In genomic region chr9:121858153-121858488, GRCm38 (mm10) we compare ENCODE assay signal across 7 mouse cellular contexts. TPM values are rescaled to one million over a fixed set of nuclear protein-coding genes. Genes with fewer than 3 reads are reported as not detected.
DNase-seq lines count a peak whose midpoint lies in the region; ATAC-seq and TF ChIP-seq lines count a peak whose summit lies in the region.

Higd1a (minus strand) TSS chr9:121858362.

- DNase-seq in CH12.LX (ENCODE audit: extremely low read depth): no peak
- no peak for DNase-seq in ES-E14 (ENCODE audit: low read depth, low spot score)
- no peak for DNase-seq in ovary, postnatal 36 days (ENCODE audit: low spot score)
- DNase-seq in cerebellum, postnatal 14 days: no peak

- H3K79me2 ChIP-seq in CH12.LX (replicated peaks; ENCODE audit: control insufficient read depth, extremely low read depth, insufficient read depth, poor library complexity, severe bottlenecking): no peaks in the 10 kb centered on the region; the same call in 1 of the 2 replicates

- H3K4me1 ChIP-seq in CH12.LX (ENCODE audit: control insufficient read depth in 1 of 2, insufficient read depth in 2 of 2) (peaks cover 0 to 27% of the 10 kb centered on the region in 2 experiments; a peak in 2 of 4 replicates), ES-E14 (ENCODE audit: control insufficient read depth in 2 of 2, insufficient read depth in 2 of 2, low read length in 2 of 2, poor library complexity in 1 of 2) (peaks cover 2 to 4% of the 10 kb centered on the region in 2 experiments; a peak in 2 of 4 replicates)
- H3K4me1 ChIP-seq in forebrain, embryonic 15.5 days: peaks cover 8% of the 10 kb centered on the region
- H3K4me1 ChIP-seq in hindbrain, embryonic 13.5 days (replicated peaks): peaks cover 23% of the 10 kb centered on the region
- H3K4me1 ChIP-seq in liver, embryonic 15.5 days (replicated peaks): peaks cover 48% of the 10 kb centered on the region

- H3K36me3 ChIP-seq in CH12.LX (replicated peaks in 1 of 2; ENCODE audit: control insufficient read depth in 1 of 2, insufficient read depth in 1 of 2, low read length in 1 of 2) (peaks cover 0 to 28% of the 10 kb centered on the region in 2 experiments), ES-E14 (ENCODE audit: control insufficient read depth, insufficient read depth, low read length, poor library complexity, severe bottlenecking) (no peaks in the 10 kb centered on the region)
- H3K36me3 ChIP-seq in forebrain, embryonic 15.5 days: no peaks in the 10 kb centered on the region
- H3K36me3 ChIP-seq in hindbrain, embryonic 13.5 days: no peaks in the 10 kb centered on the region; the same call in 1 of the 2 replicates
- H3K36me3 ChIP-seq in liver, embryonic 15.5 days (replicated peaks): no peaks in the 10 kb centered on the region; the same call in 1 of the 2 replicates

- dilution Hi-C loops in CH12.LX (cut with MboI; ENCODE audit: extremely low pct_ligation_motif_present, extremely low pct_unique_long_range_greater_than_20kb, low sequenced_read_pairs): no loop called here

- no peak for TF ChIP-seq EP300 in CH12.LX (IDR thresholded peaks at IDR 0.05; ENCODE audit: low read length)

- no peaks in the 10 kb centered on the region for H3K9me3 ChIP-seq in CH12.LX (replicated peaks; ENCODE audit: low read length)
- H3K9me3 ChIP-seq in ES-E14 (ENCODE audit: control insufficient read depth, insufficient read depth, low read depth, low read length): no peaks in the 10 kb centered on the region
- H3K9me3 ChIP-seq in forebrain, embryonic 15.5 days: no peaks in the 10 kb centered on the region
- H3K9me3 ChIP-seq in hindbrain, embryonic 13.5 days: no peaks in the 10 kb centered on the region
- H3K9me3 ChIP-seq in liver, embryonic 15.5 days (replicated peaks): no peaks in the 10 kb centered on the region

- no peak for TF ChIP-seq RAD21 in CH12.LX (IDR thresholded peaks at IDR 0.05; ENCODE audit: low read depth, low read length)

- TF ChIP-seq CTCF in CH12.LX (conservative IDR thresholded peaks at IDR 0.05 in 1 of 2, IDR thresholded peaks at IDR 0.05 in 1 of 2; ENCODE audit: low read depth in 2 of 2, low read length in 2 of 2): no peak

- H3K27ac ChIP-seq in CH12.LX (ENCODE audit: insufficient read depth, low read depth) (peak within 1 kb of the TSS; percentile 88), ES-E14 (ENCODE audit: insufficient read depth, low read depth, low read length, poor library complexity, severe bottlenecking) (peak within 1 kb of the TSS; percentile 93)
- H3K27ac ChIP-seq in forebrain, embryonic 15.5 days (replicated peaks): peak within 1 kb of the TSS; percentile 92
- H3K27ac ChIP-seq in hindbrain, embryonic 13.5 days: peak within 1 kb of the TSS; percentile 97
- peak within 1 kb of the TSS; percentile 93 for H3K27ac ChIP-seq in liver, embryonic 15.5 days (replicated peaks)

- H3K4me3 ChIP-seq in CH12.LX (replicated peaks in 1 of 3; ENCODE audit: low read depth in 2 of 3, low read length in 2 of 3, poor library complexity in 1 of 3) (peak within 1 kb of the TSS; percentile 71 to 94 (median 89)), ES-E14 (ENCODE audit: insufficient read depth in 1 of 2, low read depth in 1 of 2, low read length in 2 of 2, poor library complexity in 1 of 2, severe bottlenecking in 1 of 2) (peak within 1 kb of the TSS; percentile 77 to 92)
- H3K4me3 ChIP-seq in forebrain, embryonic 15.5 days: peak within 1 kb of the TSS; percentile 84
- peak within 1 kb of the TSS; percentile 84 for H3K4me3 ChIP-seq in hindbrain, embryonic 13.5 days
- H3K4me3 ChIP-seq in liver, embryonic 15.5 days (replicated peaks): peak within 1 kb of the TSS; percentile 90

- H3K9ac ChIP-seq in CH12.LX (ENCODE audit: insufficient read depth, low read depth) (peak within 1 kb of the TSS; percentile 86), ES-E14 (ENCODE audit: insufficient read depth, low read depth, low read length, poor library complexity, severe bottlenecking) (peak within 1 kb of the TSS; percentile 96)
- peak within 1 kb of the TSS; percentile 81 for H3K9ac ChIP-seq in forebrain, embryonic 15.5 days (replicated peaks)
- H3K9ac ChIP-seq in hindbrain, embryonic 13.5 days: peak within 1 kb of the TSS; percentile 90
- H3K9ac ChIP-seq in liver, embryonic 15.5 days: peak within 1 kb of the TSS; percentile 94

- in situ Hi-C loops in CH12.LX (cut with MboI; ENCODE audit: low pct_ligation_motif_present, low pct_unique_long_range_greater_than_20kb, low sequenced_read_pairs): no loop called here
- in situ Hi-C loops in ES-E14 (cut with MboI; ENCODE audit: low sequenced_read_pairs in 2 of 2, unreplicated experiment in 2 of 2): no loop called here

- no peaks in the 10 kb centered on the region for H3K27me3 ChIP-seq in CH12.LX (replicated peaks)
- H3K27me3 ChIP-seq in forebrain, embryonic 15.5 days: no peaks in the 10 kb centered on the region
- no peaks in the 10 kb centered on the region for H3K27me3 ChIP-seq in hindbrain, embryonic 13.5 days
- no peaks in the 10 kb centered on the region for H3K27me3 ChIP-seq in liver, embryonic 15.5 days

- no peak for TF ChIP-seq POLR2A in CH12.LX (IDR thresholded peaks at IDR 0.05; ENCODE audit: low read depth, low read length)

- ATAC-seq in forebrain, embryonic 15.5 days (replicated peaks): no peak; the same call in 1 of the 2 replicates
- no peak for ATAC-seq in hindbrain, embryonic 13.5 days (ENCODE audit: low FRiP score)
- ATAC-seq in liver, embryonic 15.5 days (ENCODE audit: insufficient read depth): peak; percentile 4; the same call in 1 of the 2 replicates

- 14% methylated on average over 6 of the region's 6 CpGs for WGBS in forebrain, embryonic 15.5 days
- 13% methylated on average over 6 of the region's 6 CpGs for WGBS in hindbrain, embryonic 13.5 days
- 3% methylated on average over 6 of the region's 6 CpGs for WGBS in liver, embryonic 15.5 days (ENCODE audit: insufficient replicate concordance)

- H3K4me2 ChIP-seq in CH12.LX (ENCODE audit: insufficient read depth, low read depth, poor library complexity, severe bottlenecking): peak within 1 kb of the TSS; percentile 90
- peak within 1 kb of the TSS; percentile 95 for H3K4me2 ChIP-seq in forebrain, embryonic 15.5 days (replicated peaks)
- peak within 1 kb of the TSS; percentile 91 for H3K4me2 ChIP-seq in hindbrain, embryonic 13.5 days
- peak within 1 kb of the TSS; percentile 91 for H3K4me2 ChIP-seq in liver, embryonic 15.5 days

TF ChIP-seq in CH12.LX, 34 proteins besides CTCF, POLR2A, EP300 and RAD21 (continues in another document):
- TF ChIP-seq E2F4 (IDR thresholded peaks at IDR 0.05; ENCODE audit: insufficient replicate concordance, low read depth, low read length) (no peak), ZMIZ1 (IDR thresholded peaks at IDR 0.05; ENCODE audit: low read depth, low read length) (no peak), ETS1 (conservative IDR thresholded peaks at IDR 0.05; ENCODE audit: low read depth, low read length) (no peak), USF2 (conservative IDR thresholded peaks at IDR 0.05; ENCODE audit: low read depth, low read length) (no peak), MAZ (IDR thresholded peaks at IDR 0.05; ENCODE audit: low read depth, low read length) (no peak), ZKSCAN1 (IDR thresholded peaks at IDR 0.05; ENCODE audit: borderline replicate concordance, low read depth, low read length) (no peak), JUND (conservative IDR thresholded peaks at IDR 0.05; ENCODE audit: low read depth, low read length) (no peak), MXI1 (IDR thresholded peaks at IDR 0.05; ENCODE audit: low read depth, low read length) (no peak), MAX (IDR thresholded peaks at IDR 0.05; ENCODE audit: low read length) (no peak), TCF12 (IDR thresholded peaks at IDR 0.05; ENCODE audit: low read depth, low read length) (no peak), SMC3 (IDR thresholded peaks at IDR 0.05; ENCODE audit: low read depth, low read length) (no peak), SIN3A (IDR thresholded peaks at IDR 0.05; ENCODE audit: low read length) (no peak), ZC3H11A (IDR thresholded peaks at IDR 0.05; ENCODE audit: low read depth, low read length) (no peak), MEF2A (IDR thresholded peaks at IDR 0.05; ENCODE audit: borderline replicate concordance, low read depth, low read length) (no peak), HCFC1 (IDR thresholded peaks at IDR 0.05; ENCODE audit: low read depth, low read length) (no peak)

TF ChIP-seq in ES-E14, 5 proteins besides CTCF, POLR2A, EP300 and RAD21:
- TF ChIP-seq HCFC1 (IDR thresholded peaks at IDR 0.05; ENCODE audit: borderline replicate concordance, insufficient read depth, low read length) (no peak), ZC3H11A (IDR thresholded peaks at IDR 0.05; ENCODE audit: borderline replicate concordance, low read depth, low read length) (no peak), ZNF384 (IDR thresholded peaks at IDR 0.05; ENCODE audit: low read depth, low read length) (no peak), MAFK (IDR thresholded peaks at IDR 0.05; ENCODE audit: insufficient read depth, low read depth, low read length) (no peak), CHD2 (IDR thresholded peaks at IDR 0.05; ENCODE audit: low read depth, low read length) (no peak)

RNA-seq across cellular contexts. Expression of gene Higd1a, which starts in this region (rescaled TPM):
- total RNA-seq in CH12.LX (2012; rRNA removed) (118 and 132 TPM in 2 replicates), CH12.LX (2014; rRNA removed) (90.6 and 93.2 TPM in 2 replicates), ES-E14 (2012; rRNA removed) (63.5 and 81.2 TPM in 2 replicates)
- 75.4 and 79.3 TPM in 2 replicates for polyA plus RNA-seq in CH12.LX (2012; ENCODE audit: insufficient read length, low read depth)
- 124 and 129 TPM in 2 replicates for polyA plus RNA-seq in forebrain, embryonic 15.5 days (2015; fragmentation: Nextera tagmentation; extraction: Ambion mirVana)
- 144 and 145 TPM in 2 replicates for polyA plus RNA-seq in hindbrain, embryonic 13.5 days (2015; fragmentation: Nextera tagmentation; extraction: Ambion mirVana)
- polyA plus RNA-seq in liver, embryonic 15.5 days (2015; fragmentation: Nextera tagmentation; extraction: Ambion mirVana): 96.2 and 102 TPM in 2 replicates
